8 mouse cellular contexts compared by ENCODE assay signal in the genomic region with DNA sequence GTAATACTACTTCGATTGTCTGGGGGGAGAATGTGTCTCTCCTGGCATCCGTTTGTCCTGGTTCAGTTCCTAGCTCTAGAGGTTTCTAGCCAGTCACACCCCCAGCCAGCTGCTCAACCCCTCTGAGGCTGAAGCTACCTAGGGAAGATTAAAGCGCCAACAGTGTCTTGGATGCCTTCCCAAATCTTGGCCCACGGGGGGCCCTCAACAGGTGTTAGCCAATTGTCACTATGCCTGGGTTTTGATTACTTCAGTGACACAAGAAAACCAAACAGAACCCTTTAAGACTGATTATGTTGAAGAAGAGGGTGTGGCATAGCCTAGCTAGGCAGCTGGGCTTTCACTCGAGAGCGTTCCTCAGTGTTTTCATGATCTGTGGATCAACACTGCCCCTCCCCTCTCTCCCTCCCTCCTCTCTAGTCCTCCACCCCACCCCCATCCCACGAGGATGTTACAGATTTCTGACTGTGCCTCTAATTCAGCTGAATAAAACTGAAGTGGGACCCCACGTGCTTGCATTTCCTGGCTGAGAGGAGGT. TPM values are rescaled to one million over a fixed set of nuclear protein-coding genes. Genes with fewer than 3 reads are reported as not detected.
DNase-seq lines count a peak whose midpoint lies in the region; ATAC-seq and TF ChIP-seq lines count a peak whose summit lies in the region.

No protein-coding gene starts in this region.

- DNase-seq in adrenal gland, postnatal 14 days = peak; percentile 57
- DNase-seq in adrenal gland, adult 8-10 months = no peak
- DNase-seq in T-cell, adult 2 months (ENCODE audit: low spot score) = peak; percentile 73
- peak; percentile 26 for DNase-seq in forebrain, embryonic 10.5 days (ENCODE audit: extremely low spot score, low spot score)
- peak; percentile 49 for DNase-seq in hindbrain, postnatal 0 days (ENCODE audit: low spot score)
- no peak for DNase-seq in lung, embryonic 14.5 days
- DNase-seq in right cerebral cortex, postnatal 25 days = no peak

- 5% methylated on average over 8 of the region's 8 CpGs for WGBS in forebrain, embryonic 10.5 days
- 8% methylated on average over 8 of the region's 8 CpGs for WGBS in hindbrain, postnatal 0 days
- 1% methylated on average over 8 of the region's 8 CpGs for WGBS in lung, embryonic 14.5 days
- WGBS in neural tube, embryonic 15.5 days = 6% methylated on average over 8 of the region's 8 CpGs

- peaks cover 62% of the 10 kb centered on the region for H3K27me3 ChIP-seq in forebrain, embryonic 10.5 days (ENCODE audit: poor library complexity, severe bottlenecking)
- no peaks in the 10 kb centered on the region for H3K27me3 ChIP-seq in hindbrain, postnatal 0 days (ENCODE audit: insufficient read depth, low read length)
- H3K27me3 ChIP-seq in lung, embryonic 14.5 days (ENCODE audit: insufficient read depth, low read length) = no peaks in the 10 kb centered on the region
- H3K27me3 ChIP-seq in neural tube, embryonic 15.5 days (replicated peaks) = no peaks in the 10 kb centered on the region; the same call in 1 of the 2 replicates

- peak overlapping the region; percentile 84 for H3K27ac ChIP-seq in forebrain, embryonic 10.5 days
- peak overlapping the region; percentile 79 for H3K27ac ChIP-seq in hindbrain, postnatal 0 days
- H3K27ac ChIP-seq in lung, embryonic 14.5 days (ENCODE audit: low read depth) = peak overlapping the region; percentile 88
- H3K27ac ChIP-seq in neural tube, embryonic 15.5 days (replicated peaks) = peak overlapping the region; percentile 82

- H3K4me2 ChIP-seq in hindbrain, postnatal 0 days (ENCODE audit: low read depth, low read length) = peak overlapping the region; percentile 74
- H3K4me2 ChIP-seq in lung, embryonic 14.5 days = peak overlapping the region; percentile 73
- H3K4me2 ChIP-seq in neural tube, embryonic 15.5 days = peak overlapping the region; percentile 81

- ATAC-seq in hindbrain, postnatal 0 days = peak; percentile 47; the same call in 1 of the 2 replicates
- peak; percentile 67 for ATAC-seq in lung, embryonic 14.5 days (ENCODE audit: insufficient read depth)
- peak; percentile 48; the same call in 1 of the 2 replicates for ATAC-seq in neural tube, embryonic 15.5 days (ENCODE audit: low FRiP score)

- peak overlapping the region; percentile 55 for H3K4me3 ChIP-seq in forebrain, embryonic 10.5 days
- H3K4me3 ChIP-seq in hindbrain, postnatal 0 days (ENCODE audit: low read length) = peak overlapping the region; percentile 37
- H3K4me3 ChIP-seq in lung, embryonic 14.5 days (ENCODE audit: low read depth, low read length) = peak overlapping the region; percentile 43
- peak overlapping the region; percentile 41 for H3K4me3 ChIP-seq in neural tube, embryonic 15.5 days (replicated peaks)

- no peaks in the 10 kb centered on the region for H3K36me3 ChIP-seq in forebrain, embryonic 10.5 days (replicated peaks)
- H3K36me3 ChIP-seq in hindbrain, postnatal 0 days (ENCODE audit: insufficient read depth, low read length) = no peaks in the 10 kb centered on the region
- H3K36me3 ChIP-seq in lung, embryonic 14.5 days (ENCODE audit: insufficient read depth) = no peaks in the 10 kb centered on the region
- no peaks in the 10 kb centered on the region for H3K36me3 ChIP-seq in neural tube, embryonic 15.5 days

- no peaks in the 10 kb centered on the region for H3K9me3 ChIP-seq in forebrain, embryonic 10.5 days
- H3K9me3 ChIP-seq in hindbrain, postnatal 0 days (ENCODE audit: low read length) = no peaks in the 10 kb centered on the region
- H3K9me3 ChIP-seq in lung, embryonic 14.5 days (ENCODE audit: low read depth, low read length) = no peaks in the 10 kb centered on the region
- H3K9me3 ChIP-seq in neural tube, embryonic 15.5 days (replicated peaks) = no peaks in the 10 kb centered on the region

- peaks cover 46% of the 10 kb centered on the region for H3K4me1 ChIP-seq in forebrain, embryonic 10.5 days
- peaks cover 12% of the 10 kb centered on the region for H3K4me1 ChIP-seq in hindbrain, postnatal 0 days (ENCODE audit: insufficient read depth, low read length)
- H3K4me1 ChIP-seq in lung, embryonic 14.5 days (ENCODE audit: insufficient read depth) = peaks cover 20% of the 10 kb centered on the region
- H3K4me1 ChIP-seq in neural tube, embryonic 15.5 days = peaks cover 31% of the 10 kb centered on the region

- H3K9ac ChIP-seq in hindbrain, postnatal 0 days (replicated peaks; ENCODE audit: low read length) = peak overlapping the region; percentile 53
- H3K9ac ChIP-seq in lung, embryonic 14.5 days = peak overlapping the region; percentile 55
- H3K9ac ChIP-seq in neural tube, embryonic 15.5 days (replicated peaks) = peak overlapping the region; percentile 60; the same call in 1 of the 2 replicates

- TF ChIP-seq CTCF in hindbrain, postnatal 0 days (IDR thresholded peaks at IDR 0.05; ENCODE audit: low read depth) = no peak
- no peak for TF ChIP-seq CTCF in lung, embryonic 14.5 days (IDR thresholded peaks at IDR 0.05; ENCODE audit: low read depth)

RNA-seq across cellular contexts. Expression of a gene that starts 40.1 kb away (rescaled TPM):
- total RNA-seq in adrenal gland, postnatal 14 days (2021) = 72.4 and 75.7 TPM in 2 replicates
- 10 to 100 TPM; 71.2 to 80.5 (median 77.9) TPM for total RNA-seq in adrenal gland, adult 8-10 months (2022)
- polyA plus RNA-seq in forebrain, embryonic 10.5 days (2016; fragmentation: Nextera tagmentation; extraction: Ambion mirVana) = 269 and 273 TPM in 2 replicates
- 273 and 312 TPM in 2 replicates for total RNA-seq in hindbrain, postnatal 0 days (2014; rRNA removed)
- 231 and 241 TPM in 2 replicates for polyA plus RNA-seq in hindbrain, postnatal 0 days (2015; fragmentation: Nextera tagmentation; extraction: Ambion mirVana)
- polyA plus RNA-seq in lung, embryonic 14.5 days (2014; fragmentation: Nextera tagmentation; extraction: Ambion mirVana) = 242 and 260 TPM in 2 replicates
- 215 and 221 TPM in 2 replicates for polyA plus RNA-seq in neural tube, embryonic 15.5 days (2015; fragmentation: Nextera tagmentation; extraction: Ambion mirVana)

Comparison
In these comparisons a context has a peak if more than half of its experiments do, and no peak if none do; other contexts are left out.
1. DNase-seq: peak in adrenal gland, postnatal 14 days (single experiment), T-cell, adult 2 months (single experiment), forebrain, embryonic 10.5 days (single experiment) and hindbrain, postnatal 0 days (single experiment); none in adrenal gland, adult 8-10 months (single experiment), lung, embryonic 14.5 days (single experiment) and right cerebral cortex, postnatal 25 days (single experiment).
2. Peak in every context shown above with its lines, with median percentiles within 50 percentile points of each other: H3K27ac ChIP-seq, H3K4me3 ChIP-seq, ATAC-seq, H3K4me2 ChIP-seq and H3K9ac ChIP-seq.